Mouse (Mus musculus) lung, embryonic 15.5 days (tissue): Measurements from ENCODE around the gene Rpl5. TPM values are rescaled to one million over a fixed set of nuclear protein-coding genes. Genes with fewer than 3 reads are reported as not detected.

ENCODE experiments used
- ATAC-seq: fragments of 200-750 bp; cut with Nextera tagmentation; 2 replicates; pipeline ENCODE4 v1.8.0; 2017; ENCODE audit warnings: moderate number of reproducible peaks, borderline replicate concordance; ENCODE audit not compliant: low FRiP score, low TSS enrichment; ENCODE audit errors: extremely low read depth
- H3K27ac ChIP-seq: fragments of 300-500 bp; sonication (generic); 2 replicates; pipeline ENCODE4 v1.5.1; 2015; ENCODE audit warnings: moderate library complexity, mild to moderate bottlenecking, inconsistent platforms
- H3K27me3 ChIP-seq: fragments of 300-500 bp; sonication (generic); 2 replicates; pipeline ENCODE4 v1.6.1; 2015; ENCODE audit warnings: inconsistent platforms
- H3K36me3 ChIP-seq: fragments of 300-500 bp; sonication (generic); 2 replicates; pipeline ENCODE4 v1.6.1; 2015; ENCODE audit warnings: inconsistent platforms
- H3K4me1 ChIP-seq: fragments of 300-500 bp; sonication (generic); 2 replicates; pipeline ENCODE4 v1.6.1; 2015; ENCODE audit warnings: inconsistent platforms
- H3K4me2 ChIP-seq: fragments of 300-500 bp; sonication (generic); 2 replicates; pipeline ENCODE4 v1.6.1; 2015; ENCODE audit warnings: inconsistent platforms, mild to moderate bottlenecking, moderate library complexity
- H3K4me3 ChIP-seq: fragments of 300-500 bp; sonication (generic); 2 replicates; pipeline ENCODE4 v1.5.1; 2015; ENCODE audit warnings: mild to moderate bottlenecking, inconsistent platforms
- H3K9ac ChIP-seq: fragments of 300-500 bp; sonication (generic); 2 replicates; pipeline ENCODE4 v1.6.1; 2015; ENCODE audit warnings: inconsistent platforms
- H3K9me3 ChIP-seq: fragments of 300-500 bp; sonication (generic); 2 replicates; pipeline ENCODE4 v1.6.1; 2016; ENCODE audit warnings: inconsistent platforms
- WGBS: fragments of 180-500 bp; shearing (Covaris S2); methylation state at CpG from one replicate; pipeline ENCODE4 v1.1.7; 2015; 5-methylcytosine and 5-hydroxymethylcytosine counted together
- polyA plus RNA-seq: library from polyadenylated mRNA; unstranded; fragments of >200 nt; fragmentation: Nextera tagmentation; extraction: Ambion mirVana; gene quantifications from 2 replicates; pipeline ENCODE4 v1.2.1, GENCODE M21; 2015

Gene Rpl5
- polyA plus RNA-seq, 1 experiment from 2014 or later: 64.3 TPM

DNA sequence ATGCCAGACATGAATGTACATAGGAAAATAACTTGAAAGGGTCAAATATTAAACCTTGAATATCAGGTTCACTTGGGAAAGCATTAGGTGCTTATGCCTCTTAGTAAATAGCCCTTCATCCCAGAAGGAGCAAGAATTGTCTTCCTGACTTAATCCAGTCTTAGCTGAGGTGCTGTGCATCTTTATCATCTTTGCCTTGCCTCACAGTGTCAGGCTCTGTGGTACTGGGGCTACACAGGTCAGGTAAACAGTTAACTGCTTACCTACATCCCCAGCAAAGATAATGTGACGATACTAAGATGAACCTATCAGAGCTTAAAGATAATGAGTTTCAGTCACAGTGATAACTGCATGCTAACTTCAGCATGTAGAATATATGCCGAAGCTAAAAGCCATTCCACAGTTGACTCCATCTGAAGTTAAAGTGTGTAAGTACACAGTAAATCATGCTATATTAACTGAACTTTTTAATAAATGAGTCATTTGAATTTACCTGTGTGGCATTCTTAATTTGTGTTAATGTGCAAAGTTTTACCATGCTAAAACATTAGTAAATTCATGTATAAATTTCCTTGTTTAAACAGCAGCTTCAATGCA lies 8.3 kb downstream of the Rpl5 start:
- 84% methylated on average over 2 of the region's 2 CpGs for WGBS
- Histone ChIP-seq H3K4me1 (no peaks in the 10 kb centered on the region), H3K4me2 (no peak overlapping the region), H3K4me3 (no peak overlapping the region), H3K27me3 (no peaks in the 10 kb centered on the region), H3K36me3 (peaks cover 65% of the 10 kb centered on the region), H3K9me3 (no peaks in the 10 kb centered on the region), H3K9ac (no peak overlapping the region), H3K27ac (no peak overlapping the region)
- ATAC-seq: no peak

DNA sequence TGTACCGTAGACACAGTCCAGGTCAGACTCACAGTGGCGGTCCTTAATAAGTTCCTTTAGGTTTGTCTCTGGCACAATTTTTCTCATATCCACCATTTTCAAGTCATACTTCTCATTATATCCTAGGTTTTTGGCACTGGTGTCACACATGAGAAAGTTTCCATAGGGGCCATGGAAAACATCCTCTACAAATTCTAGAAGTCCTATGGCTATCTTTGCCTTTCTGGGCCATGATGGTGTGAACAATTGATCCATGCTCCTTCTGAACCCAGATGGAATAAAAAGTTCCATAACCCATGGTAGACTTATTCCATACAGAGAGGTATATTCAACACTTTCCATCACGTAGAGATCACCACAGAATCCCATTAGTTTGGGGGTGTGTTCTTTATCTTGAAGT lies 9.4 kb downstream of the Rpl5 start:
- no peak for ATAC-seq
- no peaks in the 10 kb centered on the region for H3K4me1 ChIP-seq
- 82% methylated on average over 3 of the region's 3 CpGs for WGBS
- no peak overlapping the region for H3K4me3 ChIP-seq
- no peaks in the 10 kb centered on the region for H3K9me3 ChIP-seq
- H3K27ac ChIP-seq: no peak overlapping the region
- H3K36me3 ChIP-seq: peaks cover 55% of the 10 kb centered on the region
- H3K4me2 ChIP-seq: no peak overlapping the region
- no peak overlapping the region for H3K9ac ChIP-seq
- H3K27me3 ChIP-seq: no peaks in the 10 kb centered on the region

DNA sequence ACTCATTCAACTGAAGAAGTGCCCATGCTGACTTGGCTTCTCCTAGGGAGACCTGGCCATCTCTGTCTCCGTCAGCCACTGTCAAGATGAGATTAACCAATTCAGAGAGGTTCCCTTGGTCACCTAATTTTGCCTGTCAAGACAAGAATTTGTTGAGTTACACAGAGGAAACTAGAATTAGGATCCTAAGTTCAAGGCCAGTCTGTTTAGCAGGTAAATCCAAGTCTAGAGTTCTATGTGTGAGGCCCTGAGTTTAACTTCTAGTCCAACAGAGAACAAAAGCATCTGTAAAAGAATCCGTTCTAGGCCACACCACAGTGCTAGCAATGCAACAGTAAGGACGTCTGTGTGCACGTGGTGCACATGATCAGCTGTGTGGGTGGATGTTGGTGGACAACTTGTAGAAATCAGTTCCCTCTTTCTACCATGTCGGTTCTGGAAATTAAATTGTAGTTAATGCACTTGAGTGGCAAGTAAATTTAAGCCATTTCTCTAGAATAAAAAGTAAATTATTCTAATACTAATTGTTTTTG lies 9.8 kb downstream of the Rpl5 start:
- Histone ChIP-seq H3K9me3 (no peaks in the 10 kb centered on the region), H3K27me3 (no peaks in the 10 kb centered on the region), H3K4me2 (no peak overlapping the region), H3K36me3 (peaks cover 50% of the 10 kb centered on the region), H3K27ac (no peak overlapping the region), H3K4me3 (no peak overlapping the region), H3K9ac (no peak overlapping the region), H3K4me1 (no peaks in the 10 kb centered on the region)
- no peak for ATAC-seq
- 57% methylated on average over 5 of the region's 5 CpGs for WGBS

DNA sequence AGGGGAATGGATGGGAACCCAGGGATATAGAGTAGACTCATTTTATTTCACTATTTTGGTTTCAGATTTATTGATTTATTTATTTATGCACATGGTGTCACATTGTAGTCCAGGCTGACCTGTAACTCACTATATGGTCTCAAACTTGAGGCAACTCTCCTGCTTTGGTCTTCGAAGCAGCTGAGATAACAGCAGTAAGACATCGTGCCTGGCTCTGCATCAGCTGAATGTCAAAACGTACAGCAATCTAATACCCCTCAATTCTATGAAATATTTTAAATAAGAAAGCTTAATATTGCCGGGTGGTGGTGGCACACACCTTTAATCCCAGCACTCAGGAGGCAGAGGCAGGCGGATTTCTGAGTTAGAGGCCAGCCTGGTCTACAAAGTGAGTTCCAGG lies 10.7 kb downstream of the Rpl5 start:
- H3K27ac ChIP-seq: no peak overlapping the region
- no peaks in the 10 kb centered on the region for H3K9me3 ChIP-seq
- no peak overlapping the region for H3K9ac ChIP-seq
- no peaks in the 10 kb centered on the region for H3K27me3 ChIP-seq
- no peak for ATAC-seq
- 88% methylated on average over 5 of the region's 5 CpGs for WGBS
- H3K36me3 ChIP-seq: peaks cover 42% of the 10 kb centered on the region
- H3K4me3 ChIP-seq: no peak overlapping the region
- H3K4me1 ChIP-seq: no peaks in the 10 kb centered on the region
- H3K4me2 ChIP-seq: no peak overlapping the region

DNA sequence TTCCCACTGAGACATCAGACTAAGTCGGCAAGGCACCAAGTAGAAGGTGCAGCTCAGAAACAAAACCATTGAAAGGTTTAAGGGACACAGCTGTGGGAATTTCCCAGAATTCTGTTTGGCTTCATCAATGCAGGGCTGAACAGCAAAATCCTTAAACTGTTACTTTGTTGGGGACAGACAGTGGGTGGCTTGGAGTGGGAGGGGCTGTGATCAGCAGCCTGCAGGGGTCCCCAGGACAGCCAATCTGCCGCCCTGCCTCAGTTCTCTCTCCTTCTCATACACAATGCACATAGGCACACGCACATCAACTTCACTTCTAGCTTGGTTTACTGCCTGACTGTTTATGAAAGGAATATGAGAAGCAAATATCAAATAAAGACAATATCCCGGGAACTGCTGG lies 15.0 kb downstream of the Rpl5 start:
- Histone ChIP-seq H3K9ac (no peak overlapping the region), H3K9me3 (no peaks in the 10 kb centered on the region), H3K4me2 (no peak overlapping the region), H3K36me3 (no peaks in the 10 kb centered on the region), H3K27me3 (no peaks in the 10 kb centered on the region), H3K4me3 (no peak overlapping the region), H3K4me1 (no peaks in the 10 kb centered on the region), H3K27ac (no peak overlapping the region)
- 50% methylated on average over 4 of the region's 4 CpGs for WGBS
- no peak for ATAC-seq

DNA sequence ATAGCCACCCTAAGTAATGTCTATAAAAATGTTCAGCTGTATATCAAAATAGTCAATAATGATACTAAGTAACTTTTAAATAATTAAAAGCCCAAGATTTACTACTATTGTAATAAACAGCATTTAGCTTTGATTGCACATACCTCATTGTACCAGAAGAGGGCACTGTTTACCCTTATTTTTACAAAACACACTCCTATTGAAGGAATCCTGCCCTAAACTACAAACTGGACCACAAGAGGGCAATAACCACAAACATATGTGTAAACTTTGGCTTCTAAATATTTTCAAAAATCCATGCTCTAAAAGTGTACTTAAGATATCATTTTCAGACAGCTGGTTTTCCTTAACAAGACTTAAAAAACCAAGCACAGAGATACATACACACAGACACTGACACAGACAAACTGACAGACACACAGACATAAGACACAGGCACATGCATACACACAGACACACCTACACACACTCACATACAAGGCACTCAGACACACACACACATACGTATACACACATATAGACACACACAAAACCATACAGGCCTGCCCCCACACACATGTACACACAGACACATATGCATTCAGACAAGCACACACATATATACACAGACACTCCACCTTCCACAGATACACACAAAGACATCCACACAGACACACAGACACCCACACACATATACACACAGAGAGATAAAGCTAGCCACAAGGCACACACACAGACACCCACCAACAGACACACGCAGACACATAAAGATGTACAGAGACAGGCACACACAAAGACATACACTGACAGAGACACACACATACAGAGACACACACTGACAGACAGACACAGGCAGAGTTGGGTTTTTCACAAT lies 21.3 kb downstream of the Rpl5 start:
- H3K4me3 ChIP-seq: no peak overlapping the region
- H3K9ac ChIP-seq: no peak overlapping the region
- no peaks in the 10 kb centered on the region for H3K9me3 ChIP-seq
- H3K4me1 ChIP-seq: no peaks in the 10 kb centered on the region
- no peak for ATAC-seq
- 78% methylated on average over 2 of the region's 2 CpGs for WGBS
- no peak overlapping the region for H3K4me2 ChIP-seq
- H3K27ac ChIP-seq: no peak overlapping the region
- H3K36me3 ChIP-seq: no peaks in the 10 kb centered on the region
- no peaks in the 10 kb centered on the region for H3K27me3 ChIP-seq

DNA sequence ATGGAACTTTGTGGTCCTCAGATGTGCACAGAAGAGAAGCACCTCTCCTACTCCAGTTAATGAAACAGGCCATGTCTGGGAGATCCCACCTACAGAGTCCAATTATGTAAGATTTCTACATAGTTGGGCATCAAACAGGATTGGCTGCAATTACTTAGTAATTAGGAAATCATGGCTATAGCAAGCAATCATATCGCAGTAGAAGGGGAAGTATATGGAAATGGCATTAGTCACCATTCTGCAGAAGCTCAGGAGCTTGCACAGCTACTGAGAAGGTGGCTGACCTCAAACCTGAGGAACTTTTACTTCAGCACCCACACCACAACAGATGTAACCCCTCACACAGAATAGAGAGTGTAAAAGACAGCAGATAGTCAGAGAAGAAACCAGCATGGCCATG lies 22.5 kb downstream of the Rpl5 start:
- H3K9me3 ChIP-seq: no peaks in the 10 kb centered on the region
- no peaks in the 10 kb centered on the region for H3K4me1 ChIP-seq
- no peak overlapping the region for H3K9ac ChIP-seq
- no peak for ATAC-seq
- no peak overlapping the region for H3K4me2 ChIP-seq
- H3K27ac ChIP-seq: no peak overlapping the region
- H3K27me3 ChIP-seq: no peaks in the 10 kb centered on the region
- H3K36me3 ChIP-seq: no peaks in the 10 kb centered on the region
- H3K4me3 ChIP-seq: no peak overlapping the region
- 86% methylated on average over 1 of the region's 1 CpGs for WGBS

DNA sequence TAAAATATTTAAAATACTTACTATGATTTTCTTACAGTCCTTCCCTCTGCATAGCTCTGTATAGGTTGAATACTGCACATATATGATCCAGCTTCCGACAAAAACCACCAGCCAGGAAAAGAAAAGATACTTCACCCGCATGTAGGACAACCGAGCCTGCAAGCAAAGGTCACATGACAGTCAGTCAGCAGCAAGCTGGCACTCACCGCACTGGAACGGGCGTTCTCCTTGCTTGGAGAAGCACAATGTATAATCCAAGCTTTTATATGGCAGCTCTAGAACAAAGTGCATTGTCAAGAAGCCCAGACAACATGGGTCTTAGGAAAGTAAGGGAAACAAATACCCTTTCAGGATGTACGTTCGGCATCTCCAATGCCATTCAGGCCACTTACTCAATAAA lies 24.3 kb downstream of the Rpl5 start:
- Histone ChIP-seq H3K4me2 (no peak overlapping the region), H3K9ac (no peak overlapping the region), H3K36me3 (no peaks in the 10 kb centered on the region), H3K4me1 (no peaks in the 10 kb centered on the region), H3K4me3 (no peak overlapping the region), H3K27me3 (no peaks in the 10 kb centered on the region), H3K9me3 (no peaks in the 10 kb centered on the region), H3K27ac (no peak overlapping the region)
- no peak for ATAC-seq
- WGBS: 79% methylated on average over 8 of the region's 8 CpGs

DNA sequence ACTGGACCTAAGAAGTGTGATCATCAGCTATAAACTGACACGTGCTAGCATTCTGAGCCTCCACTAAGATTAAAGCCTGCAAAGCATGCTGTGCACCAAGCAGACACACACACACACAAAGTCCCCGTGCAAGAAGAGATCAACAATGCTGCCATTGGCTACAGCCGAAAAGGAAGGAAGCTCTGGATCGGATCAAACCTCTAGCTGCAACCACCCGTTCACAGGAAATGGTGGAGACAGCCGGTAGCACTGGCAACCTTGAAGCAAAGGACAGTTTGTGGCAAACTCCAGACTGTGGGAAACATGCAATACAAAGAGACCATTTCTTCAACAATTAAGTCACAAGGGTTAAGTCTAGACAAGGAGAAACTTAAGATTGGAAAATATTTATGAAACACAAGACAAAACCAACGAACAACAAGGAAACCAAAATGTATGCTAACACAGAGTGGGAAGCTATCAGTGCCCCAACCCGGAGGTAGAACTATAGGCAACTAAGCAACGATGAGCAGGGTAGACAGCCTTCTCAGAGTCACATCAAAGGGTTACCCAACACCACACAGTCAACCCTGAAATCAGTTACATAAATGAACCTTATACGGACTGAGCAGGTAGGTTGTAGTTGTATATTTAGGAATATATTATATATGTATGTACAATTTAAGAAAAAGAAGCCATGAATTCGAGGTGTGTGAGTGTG lies 26.4 kb downstream of the Rpl5 start:
- H3K4me3 ChIP-seq: no peak overlapping the region
- H3K27me3 ChIP-seq: no peaks in the 10 kb centered on the region
- H3K9ac ChIP-seq: no peak overlapping the region
- H3K9me3 ChIP-seq: no peaks in the 10 kb centered on the region
- no peak overlapping the region for H3K4me2 ChIP-seq
- no peaks in the 10 kb centered on the region for H3K36me3 ChIP-seq
- WGBS: 67% methylated on average over 11 of the region's 11 CpGs
- H3K27ac ChIP-seq: no peak overlapping the region; the same call in 1 of the 2 replicates
- H3K4me1 ChIP-seq: no peaks in the 10 kb centered on the region
- ATAC-seq: no peak

DNA sequence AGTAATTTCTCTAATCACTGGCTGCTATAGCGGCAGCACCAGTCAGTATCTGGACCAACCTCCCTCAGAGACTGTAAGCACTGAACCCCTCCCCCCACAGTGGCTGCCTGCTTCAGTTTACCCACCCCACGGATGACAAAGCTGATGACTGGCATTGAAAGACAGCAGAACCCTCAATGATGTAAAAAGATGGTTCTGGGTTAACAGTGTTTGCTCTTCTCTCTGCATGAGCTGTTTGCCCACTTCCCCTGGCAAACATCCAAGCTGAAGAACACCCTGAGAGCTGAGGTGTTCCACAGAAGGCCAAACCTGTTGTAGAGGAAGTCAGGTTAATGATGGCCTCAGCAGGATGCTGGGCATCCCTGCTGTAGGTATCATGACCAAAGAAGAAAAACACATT lies 32.3 kb downstream of the Rpl5 start:
- H3K4me1 ChIP-seq: peaks cover 5% of the 10 kb centered on the region; the same call in 1 of the 2 replicates
- no peaks in the 10 kb centered on the region for H3K27me3 ChIP-seq
- H3K9me3 ChIP-seq: no peaks in the 10 kb centered on the region
- no peak overlapping the region for H3K4me3 ChIP-seq
- H3K36me3 ChIP-seq: no peaks in the 10 kb centered on the region
- 38% methylated on average over 2 of the region's 2 CpGs for WGBS
- no peak for ATAC-seq
- no peak overlapping the region for H3K27ac ChIP-seq
- no peak overlapping the region for H3K9ac ChIP-seq
- no peak overlapping the region for H3K4me2 ChIP-seq

DNA sequence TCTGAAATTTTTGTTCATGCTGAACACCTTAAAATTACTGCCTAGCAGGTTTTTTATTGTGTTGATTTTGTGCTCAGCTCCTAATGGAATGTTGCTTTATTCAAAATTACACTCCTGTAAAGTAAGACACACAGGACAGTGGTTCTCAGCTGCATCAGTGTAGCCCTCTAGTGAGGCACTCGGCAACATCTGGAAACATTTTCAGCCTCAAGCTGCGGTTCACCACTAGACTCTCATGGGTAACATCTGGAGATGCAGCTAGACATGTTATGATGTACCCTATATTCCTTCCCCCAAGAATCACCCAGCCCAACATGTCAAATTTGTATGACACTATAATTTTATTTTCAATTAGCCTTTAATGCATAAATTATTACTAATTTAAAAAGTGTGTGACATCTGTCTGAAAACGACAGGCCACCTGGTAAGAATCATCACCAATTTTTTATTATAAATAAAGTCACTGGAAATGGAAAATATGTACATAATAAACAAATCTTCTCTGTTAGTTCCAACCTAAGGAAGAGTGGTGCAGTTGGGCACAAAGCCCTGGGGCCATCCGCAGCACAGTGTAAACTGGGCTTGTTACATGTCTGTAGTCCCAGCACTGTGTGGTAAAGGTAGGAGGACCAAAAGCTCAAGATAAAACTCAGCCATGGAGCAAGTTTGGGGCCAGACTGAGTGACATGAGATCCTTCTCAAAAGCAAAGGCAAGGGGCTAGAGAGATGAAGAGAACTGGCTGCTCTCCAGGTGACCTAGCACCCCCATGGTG lies 33.1 kb downstream of the Rpl5 start:
- Histone ChIP-seq H3K9ac (no peak overlapping the region), H3K4me3 (no peak overlapping the region), H3K27me3 (no peaks in the 10 kb centered on the region), H3K4me2 (no peak overlapping the region), H3K36me3 (no peaks in the 10 kb centered on the region), H3K9me3 (no peaks in the 10 kb centered on the region), H3K4me1 (peaks cover 5% of the 10 kb centered on the region; the same call in 1 of the 2 replicates), H3K27ac (no peak overlapping the region)
- ATAC-seq: no peak
- WGBS: 68% methylated on average over 4 of the region's 4 CpGs
